Mouse (Mus musculus): ENCODE measurements around the gene Slc41a3.

DNA sequence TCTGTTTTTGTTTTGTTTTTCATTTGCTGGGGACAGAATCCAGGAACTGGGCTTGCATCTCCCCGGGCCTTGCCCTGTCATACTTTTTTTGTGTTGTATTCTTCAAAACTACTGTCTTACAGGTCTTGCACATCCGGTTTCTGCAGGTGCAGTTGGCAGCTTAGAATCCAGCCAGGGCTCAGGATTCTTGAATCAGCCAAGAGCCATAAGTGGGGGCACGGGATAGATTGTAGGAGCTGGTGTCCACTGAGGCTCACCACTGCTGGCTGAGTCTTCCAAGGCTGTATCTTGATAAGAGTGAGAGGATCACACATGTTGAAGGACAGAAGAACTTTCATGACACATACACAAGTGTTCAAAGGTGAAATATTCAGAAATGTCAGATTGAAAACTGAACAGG, 395 bp upstream of the Slc41a3 start:
- TF ChIP-seq CTCF (conservative IDR thresholded peaks at IDR 0.05; ENCODE audit: low read length) (no peak), NANOG (IDR thresholded peaks at IDR 0.05; ENCODE audit: borderline replicate concordance, low read length) (no peak), POU5F1 (IDR thresholded peaks at IDR 0.05; ENCODE audit: borderline replicate concordance, low read length) (no peak)
